Mouse (Mus musculus): ENCODE measurements around the gene Arntl2. TPM values are rescaled to one million over a fixed set of nuclear protein-coding genes. Genes with fewer than 3 reads are reported as not detected.

The Arntl2 gene
- total and polyA plus RNA-seq, 2 experiments from 2014 or later, result 2.5 to 4.5 TPM

- Histone ChIP-seq H3K9me3 (ENCODE audit: low read length) (no peaks in the 10 kb centered on the region), H3K9ac (replicated peaks; ENCODE audit: low read length, poor library complexity, severe bottlenecking) (peak overlapping the region; percentile 56), H3K4me2 (ENCODE audit: low read depth, low read length, poor library complexity, severe bottlenecking) (peak overlapping the region; percentile 96), H3K36me3 (ENCODE audit: insufficient read depth, low read length) (no peaks in the 10 kb centered on the region), H3K4me3 (ENCODE audit: low read depth, low read length) (peak overlapping the region; percentile 59), H3K27ac (ENCODE audit: low read depth, low read length) (no peak overlapping the region), H3K4me1 (ENCODE audit: insufficient read depth, low read length) (0 out of 2 replicates have a peak, but pooled peaks cover 3% of the 10 kb centered on the region), H3K27me3 (ENCODE audit: insufficient read depth, low read length) (no peaks in the 10 kb centered on the region)
- ATAC-seq (ENCODE audit: low FRiP score) (0 out of 2 replicates have a peak, but pooled peaks have one; percentile 4), DNase-seq (ENCODE audit: low spot score) (no peak)
- no peak for TF ChIP-seq CTCF (IDR thresholded peaks at IDR 0.05)
- 18% methylated on average over 22 of the region's 22 CpGs for WGBS
Observed at GRCm38 (mm10) chr6:146795166-146795923, 510 bp upstream of the Arntl2 start.

GRCm38 (mm10) chr6:146797446-146797845, 1.6 kb downstream of the Arntl2 start:
- H3K4me2 ChIP-seq (ENCODE audit: low read depth, low read length, poor library complexity, severe bottlenecking), result no peak overlapping the region
- H3K4me3 ChIP-seq (ENCODE audit: low read depth, low read length), result no peak overlapping the region
- H3K36me3 ChIP-seq (ENCODE audit: insufficient read depth, low read length), result no peaks in the 10 kb centered on the region
- no peak overlapping the region for H3K9ac ChIP-seq (replicated peaks; ENCODE audit: low read length, poor library complexity, severe bottlenecking)
- TF ChIP-seq CTCF (IDR thresholded peaks at IDR 0.05), result no peak
- no peak for ATAC-seq (ENCODE audit: low FRiP score)
- no peak overlapping the region for H3K27ac ChIP-seq (ENCODE audit: low read depth, low read length)
- no peaks in the 10 kb centered on the region for H3K9me3 ChIP-seq (ENCODE audit: low read length)
- H3K27me3 ChIP-seq (ENCODE audit: insufficient read depth, low read length), result no peaks in the 10 kb centered on the region
- 61% methylated on average over 5 of the region's 5 CpGs for WGBS
- no peak for DNase-seq (ENCODE audit: low spot score)
- H3K4me1 ChIP-seq (ENCODE audit: insufficient read depth, low read length), result 0 out of 2 replicates have a peak, but pooled peaks cover 3% of the 10 kb centered on the region

GRCm38 (mm10) chr6:146809991-146810390, 14.1 kb downstream of the Arntl2 start:
- H3K27me3 ChIP-seq (ENCODE audit: insufficient read depth, low read length), result no peaks in the 10 kb centered on the region
- H3K9ac ChIP-seq (replicated peaks; ENCODE audit: low read length, poor library complexity, severe bottlenecking), result no peak overlapping the region
- WGBS, result 90% methylated on average over 6 of the region's 6 CpGs
- ATAC-seq (ENCODE audit: low FRiP score), result no peak
- no peaks in the 10 kb centered on the region for H3K9me3 ChIP-seq (ENCODE audit: low read length)
- no peak overlapping the region for H3K4me3 ChIP-seq (ENCODE audit: low read depth, low read length)
- TF ChIP-seq CTCF (IDR thresholded peaks at IDR 0.05), result no peak
- no peak overlapping the region for H3K4me2 ChIP-seq (ENCODE audit: low read depth, low read length, poor library complexity, severe bottlenecking)
- no peak overlapping the region for H3K27ac ChIP-seq (ENCODE audit: low read depth, low read length)
- no peak for DNase-seq (ENCODE audit: low spot score)
- no peaks in the 10 kb centered on the region for H3K4me1 ChIP-seq (ENCODE audit: insufficient read depth, low read length)
- H3K36me3 ChIP-seq (ENCODE audit: insufficient read depth, low read length), result peaks cover 16% of the 10 kb centered on the region

- Histone ChIP-seq H3K9me3 (ENCODE audit: low read length) (no peaks in the 10 kb centered on the region), H3K4me1 (ENCODE audit: insufficient read depth, low read length) (no peaks in the 10 kb centered on the region), H3K27me3 (ENCODE audit: insufficient read depth, low read length) (no peaks in the 10 kb centered on the region), H3K36me3 (ENCODE audit: insufficient read depth, low read length) (peaks cover 16% of the 10 kb centered on the region), H3K4me3 (ENCODE audit: low read depth, low read length) (no peak overlapping the region), H3K4me2 (ENCODE audit: low read depth, low read length, poor library complexity, severe bottlenecking) (no peak overlapping the region), H3K27ac (ENCODE audit: low read depth, low read length) (no peak overlapping the region), H3K9ac (replicated peaks; ENCODE audit: low read length, poor library complexity, severe bottlenecking) (no peak overlapping the region)
- 89% methylated on average over 5 of the region's 5 CpGs for WGBS
- no peak for TF ChIP-seq CTCF (IDR thresholded peaks at IDR 0.05)
- DNase-seq (ENCODE audit: low spot score) (no peak), ATAC-seq (ENCODE audit: low FRiP score) (no peak)
Observed at GRCm38 (mm10) chr6:146813007-146813406, 17.2 kb downstream of the Arntl2 start.

GRCm38 (mm10) chr6:146820177-146820965, 24.5 kb downstream of the Arntl2 start:
- WGBS, result 77% methylated on average over 29 of the region's 29 CpGs
- H3K27ac ChIP-seq (ENCODE audit: low read depth, low read length), result no peak overlapping the region
- no peak overlapping the region for H3K4me2 ChIP-seq (ENCODE audit: low read depth, low read length, poor library complexity, severe bottlenecking)
- no peaks in the 10 kb centered on the region for H3K4me1 ChIP-seq (ENCODE audit: insufficient read depth, low read length)
- TF ChIP-seq CTCF (IDR thresholded peaks at IDR 0.05), result no peak
- no peaks in the 10 kb centered on the region for H3K9me3 ChIP-seq (ENCODE audit: low read length)
- no peak for ATAC-seq (ENCODE audit: low FRiP score)
- H3K36me3 ChIP-seq (ENCODE audit: insufficient read depth, low read length), result peaks cover 3% of the 10 kb centered on the region; the same call in 1 of the 2 replicates
- no peak for DNase-seq (ENCODE audit: low spot score)
- H3K9ac ChIP-seq (replicated peaks; ENCODE audit: low read length, poor library complexity, severe bottlenecking), result no peak overlapping the region
- H3K27me3 ChIP-seq (ENCODE audit: insufficient read depth, low read length), result no peaks in the 10 kb centered on the region
- no peak overlapping the region for H3K4me3 ChIP-seq (ENCODE audit: low read depth, low read length)

GRCm38 (mm10) chr6:146821958-146822357, 26.1 kb downstream of the Arntl2 start:
- Histone ChIP-seq H3K27ac (ENCODE audit: low read depth, low read length) (no peak overlapping the region), H3K4me3 (ENCODE audit: low read depth, low read length) (no peak overlapping the region), H3K4me2 (ENCODE audit: low read depth, low read length, poor library complexity, severe bottlenecking) (no peak overlapping the region), H3K9ac (replicated peaks; ENCODE audit: low read length, poor library complexity, severe bottlenecking) (no peak overlapping the region), H3K4me1 (ENCODE audit: insufficient read depth, low read length) (no peaks in the 10 kb centered on the region), H3K9me3 (ENCODE audit: low read length) (no peaks in the 10 kb centered on the region), H3K36me3 (ENCODE audit: insufficient read depth, low read length) (peaks cover 3% of the 10 kb centered on the region; the same call in 1 of the 2 replicates), H3K27me3 (ENCODE audit: insufficient read depth, low read length) (no peaks in the 10 kb centered on the region)
- 89% methylated on average over 13 of the region's 13 CpGs for WGBS
- TF ChIP-seq CTCF (IDR thresholded peaks at IDR 0.05), result no peak
- ATAC-seq (ENCODE audit: low FRiP score), result no peak
- DNase-seq (ENCODE audit: low spot score), result no peak
